Mouse (Mus musculus) G1E (cell line): ENCODE measurements at regions not wholly inside any gene's neighbourhood (a gene's known extent, or its start where the extent isn't known, plus 50 kb on each side); places are given as distances from the start of the nearest gene placed in this dataset.

ENCODE experiments used
- CTCF ChIP-seq: IDR thresholded peaks from 2 replicates; pipeline ENCODE4 v1.5.1; 2012; ENCODE audit warnings: low read depth, low read length, inconsistent platforms, mixed read lengths
- GATA1 ChIP-seq: IDR thresholded peaks from 2 replicates; pipeline ENCODE4 v1.6.1; 2012; ENCODE audit warnings: borderline replicate concordance, low read length, inconsistent platforms, mixed read lengths
- POLR2AphosphoS5 ChIP-seq: IDR thresholded peaks from 2 replicates; pipeline ENCODE4 v1.6.1; 2012; ENCODE audit warnings: low read depth, low read length, inconsistent platforms; ENCODE audit not compliant: insufficient replicate concordance
- TAL1 ChIP-seq: conservative IDR thresholded peaks from 2 replicates; pipeline ENCODE4 v1.6.1; 2012; ENCODE audit warnings: low read depth, low read length, inconsistent platforms, mixed read lengths

DNA sequence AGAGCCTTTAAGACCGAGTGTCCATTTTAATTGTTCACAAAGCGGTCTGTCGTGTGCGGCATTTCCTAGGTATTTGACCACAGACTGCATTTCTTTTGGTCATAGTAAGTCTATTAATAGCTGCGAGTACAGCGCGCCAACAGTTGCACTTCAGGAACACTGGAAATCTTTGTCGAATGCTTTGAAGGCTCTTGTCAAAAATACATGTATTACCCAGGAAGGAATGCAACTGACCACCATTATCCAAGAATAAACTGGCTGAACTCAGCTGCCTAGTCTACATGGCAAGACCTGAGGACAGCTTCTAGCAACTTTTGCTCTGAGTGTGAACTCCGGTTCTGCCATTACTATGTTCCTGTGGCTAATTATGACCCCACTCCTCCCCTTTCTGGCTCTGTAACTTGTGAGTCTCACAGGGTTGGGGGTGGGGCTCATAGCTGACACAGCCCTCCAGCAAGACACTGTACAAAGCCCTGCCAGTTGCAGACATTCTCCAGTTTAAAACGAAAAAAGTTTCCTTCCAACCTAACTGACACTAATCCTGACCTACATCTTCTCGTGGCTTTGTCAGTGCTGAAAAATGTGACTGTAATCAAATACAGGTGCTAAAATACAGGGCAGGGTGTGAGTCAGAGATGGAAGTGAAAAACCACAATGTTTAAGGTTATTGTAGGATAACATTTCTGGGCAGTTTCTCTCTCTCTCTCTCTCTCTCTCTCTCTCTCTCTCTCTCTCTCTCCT lies 73.2 kb upstream of the Kif2a start:
- TF ChIP-seq CTCF (no peak), TAL1 (no peak), POLR2AphosphoS5 (no peak), GATA1 (no peak)
